Mouse (Mus musculus) limb, embryonic 14.5 days (tissue): ENCODE results near the gene Chpf2. TPM values are rescaled to one million over a fixed set of nuclear protein-coding genes. Genes with fewer than 3 reads are reported as not detected.

Experiments used
- ATAC-seq: fragments of 200-750 bp; cut with Nextera tagmentation; 2 replicates; pipeline ENCODE4 v1.8.0; 2017; ENCODE audit warnings: low read depth, moderate number of reproducible peaks, moderate TSS enrichment; ENCODE audit not compliant: low FRiP score
- DNase-seq: peaks from one replicate; pipeline ENCODE4 v3.0.0-alpha.2; 2015; ENCODE audit warnings: low spot score
- H3K27ac ChIP-seq: fragments of 300-500 bp; sonication (generic); replicated peaks from 2 replicates; pipeline ENCODE4 v1.5.1; 2014; ENCODE audit warnings: low read depth, mild to moderate bottlenecking, low read length, moderate library complexity, mixed read lengths
- H3K27me3 ChIP-seq: fragments of 300-500 bp; sonication (generic); 2 replicates; pipeline ENCODE4 v1.6.1; 2014; ENCODE audit warnings: low read length, mixed read lengths; ENCODE audit not compliant: control insufficient read depth, insufficient read depth
- H3K36me3 ChIP-seq: fragments of 300-500 bp; sonication (generic); 2 replicates; pipeline ENCODE4 v1.6.1; 2014; ENCODE audit warnings: mild to moderate bottlenecking, low read length, moderate library complexity, mixed read lengths; ENCODE audit not compliant: control insufficient read depth, insufficient read depth
- H3K4me1 ChIP-seq: fragments of 300-500 bp; sonication (generic); 2 replicates; pipeline ENCODE4 v1.6.1; 2014; ENCODE audit warnings: antibody characterized with exemption, low read length, mixed read lengths; ENCODE audit not compliant: control insufficient read depth, insufficient read depth
- H3K4me2 ChIP-seq: fragments of 300-500 bp; sonication (generic); replicated peaks from 2 replicates; pipeline ENCODE4 v1.6.1; 2014; ENCODE audit warnings: low read depth, mild to moderate bottlenecking, low read length, moderate library complexity; ENCODE audit not compliant: severe bottlenecking
- H3K4me3 ChIP-seq: fragments of 300-500 bp; sonication (generic); replicated peaks from 2 replicates; pipeline ENCODE4 v1.5.1; 2014; ENCODE audit warnings: low read length
- H3K9ac ChIP-seq: fragments of 300-500 bp; sonication (generic); 2 replicates; pipeline ENCODE4 v1.6.1; 2014; ENCODE audit warnings: mild to moderate bottlenecking, low read depth, low read length, moderate library complexity; ENCODE audit not compliant: severe bottlenecking
- H3K9me3 ChIP-seq: fragments of 300-500 bp; sonication (generic); 2 replicates; pipeline ENCODE4 v1.6.1; 2016; ENCODE audit warnings: low read length; ENCODE audit not compliant: control insufficient read depth
- POLR2A ChIP-seq: fragments of 200-500 bp; IDR thresholded peaks from 2 replicates; pipeline ENCODE4 v1.8.0; 2012; ENCODE audit warnings: inconsistent platforms, mild to moderate bottlenecking, moderate library complexity, borderline replicate concordance; ENCODE audit not compliant: insufficient read depth, insufficient read length; ENCODE audit errors: extremely low read depth
- WGBS: fragments of 180-500 bp; shearing (Covaris S2); extraction: QIAGEN DNeasy Blood & Tissue Kit; methylation state at CpG from one replicate; pipeline ENCODE4 v1.1.7; 2014; 5-methylcytosine and 5-hydroxymethylcytosine counted together
- polyA plus RNA-seq, 2 experiments: library from polyadenylated mRNA; depleted of rRNA in 1 of 2; stranded (reverse) in 1 of 2; unstranded in 1 of 2; fragments of >200 nt; fragmentation: Nextera tagmentation in 1 of 2; extraction: Ambion mirVana in 1 of 2; gene quantifications; 2 replicates each; pipeline versions ENCODE4 v1.2.1 to v1.2.3; 2012 to 2014

The Chpf2 gene
- polyA plus RNA-seq, 2 experiments = 23.1 to 56.2 TPM

- no peaks in the 10 kb centered on the region for H3K9me3 ChIP-seq
Observed at GRCm38 (mm10) chr5:24609388-24609787, 22.8 kb downstream of the Chpf2 start.

GRCm38 (mm10) chr5:24611366-24612301 lies 25.1 kb downstream of the Chpf2 start:
- H3K27me3 ChIP-seq = no peaks in the 10 kb centered on the region
- H3K36me3 ChIP-seq = no peaks in the 10 kb centered on the region
- H3K4me1 ChIP-seq = peaks cover 10% of the 10 kb centered on the region
- no peak overlapping the region for H3K27ac ChIP-seq
- WGBS = 48% methylated on average over 7 of the region's 7 CpGs
- DNase-seq = no peak
- no peak overlapping the region for H3K9ac ChIP-seq
- no peak for ATAC-seq
- H3K9me3 ChIP-seq = no peaks in the 10 kb centered on the region
- TF ChIP-seq POLR2A = no peak
- no peak overlapping the region for H3K4me3 ChIP-seq
- H3K4me2 ChIP-seq = no peak overlapping the region

More at GRCm38 (mm10) chr5:24609388-24609787, 22.8 kb downstream of the Chpf2 start:
- Histone ChIP-seq H3K4me3 (no peak overlapping the region), H3K9ac (no peak overlapping the region), H3K4me1 (peaks cover 25% of the 10 kb centered on the region), H3K4me2 (no peak overlapping the region), H3K27me3 (no peaks in the 10 kb centered on the region), H3K36me3 (no peaks in the 10 kb centered on the region), H3K27ac (no peak overlapping the region)
- TF ChIP-seq POLR2A = no peak
- 39% methylated on average over 5 of the region's 5 CpGs for WGBS
- no peak for DNase-seq
- no peak for ATAC-seq

GRCm38 (mm10) chr5:24612302-24612649 lies 25.7 kb downstream of the Chpf2 start:
- H3K9ac ChIP-seq = no peak overlapping the region

DNA sequence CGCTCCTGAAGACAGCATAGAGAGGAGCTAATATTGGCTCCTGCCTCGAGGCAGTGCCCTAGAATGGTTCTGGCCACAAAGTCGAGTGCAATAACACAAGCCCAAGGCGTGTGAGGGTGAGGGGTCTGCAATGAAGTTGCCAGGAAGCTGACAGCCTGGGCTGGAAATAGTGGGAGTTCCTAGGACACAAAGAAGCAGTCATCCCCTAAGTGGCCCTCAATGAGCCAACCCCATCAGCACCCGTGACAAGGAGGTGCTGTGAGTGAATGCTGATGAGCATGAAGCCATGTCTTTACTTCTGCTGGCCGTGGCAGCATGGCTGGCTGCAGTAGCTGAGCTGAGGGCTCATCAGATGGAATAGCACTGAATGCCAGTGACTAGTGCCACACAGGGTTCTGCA lies 28.6 kb downstream of the Chpf2 start:
- ATAC-seq = no peak
- no peak overlapping the region for H3K4me2 ChIP-seq
- 71% methylated on average over 6 of the region's 6 CpGs for WGBS

More at GRCm38 (mm10) chr5:24612302-24612649, 25.7 kb downstream of the Chpf2 start:
- ATAC-seq (no peak), DNase-seq (no peak)
- Histone ChIP-seq H3K36me3 (no peaks in the 10 kb centered on the region), H3K9me3 (no peaks in the 10 kb centered on the region), H3K4me1 (peaks cover 8% of the 10 kb centered on the region; the same call in 1 of the 2 replicates), H3K27ac (no peak overlapping the region), H3K4me3 (no peak overlapping the region), H3K27me3 (no peaks in the 10 kb centered on the region), H3K4me2 (no peak overlapping the region)
- WGBS = 65% methylated on average over 5 of the region's 5 CpGs
- TF ChIP-seq POLR2A = no peak

DNA sequence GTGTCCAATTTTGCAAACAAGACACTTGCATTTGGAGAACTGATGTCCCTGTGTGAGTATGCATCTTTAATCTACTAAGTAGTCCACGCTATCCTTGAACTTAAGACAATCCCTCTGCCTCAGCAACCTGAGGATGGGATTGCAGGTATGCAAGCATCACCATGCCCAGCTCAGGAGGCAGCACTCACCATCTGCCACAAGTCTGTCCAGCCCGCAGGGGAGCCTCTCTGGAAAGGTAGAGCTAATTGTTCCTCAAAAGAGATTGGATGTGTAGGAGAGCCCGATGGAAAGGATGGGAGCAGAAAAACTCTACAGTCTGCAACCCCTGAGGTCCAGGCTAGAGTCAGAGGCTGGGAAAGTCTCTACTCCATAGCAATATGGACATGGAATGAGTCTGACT lies 32.4 kb downstream of the Chpf2 start:
- no peak for TF ChIP-seq POLR2A
- H3K4me2 ChIP-seq = no peak overlapping the region
- WGBS = 83% methylated on average over 3 of the region's 3 CpGs
- DNase-seq (no peak), ATAC-seq (no peak)
- H3K4me3 ChIP-seq = no peak overlapping the region
- no peaks in the 10 kb centered on the region for H3K27me3 ChIP-seq
- no peaks in the 10 kb centered on the region for H3K9me3 ChIP-seq
- no peak overlapping the region for H3K9ac ChIP-seq
- no peaks in the 10 kb centered on the region for H3K36me3 ChIP-seq
- no peak overlapping the region for H3K27ac ChIP-seq
- peaks cover 19% of the 10 kb centered on the region for H3K4me1 ChIP-seq

More for the DNA sequence above, 28.6 kb downstream of the Chpf2 start:
- H3K27me3 ChIP-seq = no peaks in the 10 kb centered on the region
- no peak for DNase-seq
- no peak overlapping the region for H3K4me3 ChIP-seq
- H3K4me1 ChIP-seq = peaks cover 16% of the 10 kb centered on the region
- H3K27ac ChIP-seq = no peak overlapping the region
- H3K9ac ChIP-seq = no peak overlapping the region
- no peaks in the 10 kb centered on the region for H3K9me3 ChIP-seq
- no peak for TF ChIP-seq POLR2A
- no peaks in the 10 kb centered on the region for H3K36me3 ChIP-seq
